Mouse (Mus musculus) fat pad, adult 2 months (tissue): Measurements from ENCODE around the gene Hist1h4d.
"Not testable (repeated sequence)": the region's sequence is repeated elsewhere in the genome, so short reads cannot be mapped to it uniquely, and the experiment has no call there.

Experiments
- DNase-seq: peaks from one replicate; pipeline ENCODE4 v3.0.0-alpha.2; 2011; ENCODE audit warnings: low read depth, low spot score; ENCODE audit errors: extremely low read depth

Gene Hist1h4d

DNA sequence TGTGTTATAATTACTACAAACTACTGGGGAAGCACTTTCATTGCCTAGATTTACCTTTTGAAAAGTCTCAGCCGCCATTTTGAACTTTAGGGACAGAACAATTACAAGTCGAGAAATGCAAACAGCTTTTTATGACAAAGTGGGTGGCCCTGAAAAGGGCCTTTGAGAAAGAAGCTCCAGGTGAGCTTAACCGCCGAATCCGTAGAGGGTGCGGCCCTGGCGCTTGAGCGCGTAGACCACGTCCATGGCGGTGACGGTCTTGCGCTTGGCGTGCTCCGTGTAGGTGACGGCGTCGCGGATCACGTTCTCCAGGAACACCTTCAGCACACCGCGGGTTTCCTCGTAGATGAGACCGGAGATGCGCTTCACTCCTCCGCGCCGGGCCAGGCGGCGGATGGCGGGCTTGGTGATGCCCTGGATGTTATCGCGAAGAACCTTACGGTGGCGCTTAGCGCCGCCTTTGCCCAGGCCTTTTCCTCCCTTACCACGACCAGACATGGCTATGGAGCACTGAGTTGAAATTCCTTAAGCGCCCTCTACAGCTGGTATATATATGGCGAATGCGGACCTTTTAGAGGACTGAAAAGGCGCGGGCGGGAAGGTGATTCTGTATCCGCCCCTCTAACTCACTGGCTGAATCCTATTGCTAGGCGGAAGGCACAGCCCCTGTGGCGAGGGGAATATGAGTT, 30.1 kb upstream of the Hist1h4d start, which contains the start of gene Hist1h4f:
Hist1h4f (minus strand) TSS at position 503 of the 689 bp plus-strand sequence.
- not testable (repeated sequence) for DNase-seq

DNA sequence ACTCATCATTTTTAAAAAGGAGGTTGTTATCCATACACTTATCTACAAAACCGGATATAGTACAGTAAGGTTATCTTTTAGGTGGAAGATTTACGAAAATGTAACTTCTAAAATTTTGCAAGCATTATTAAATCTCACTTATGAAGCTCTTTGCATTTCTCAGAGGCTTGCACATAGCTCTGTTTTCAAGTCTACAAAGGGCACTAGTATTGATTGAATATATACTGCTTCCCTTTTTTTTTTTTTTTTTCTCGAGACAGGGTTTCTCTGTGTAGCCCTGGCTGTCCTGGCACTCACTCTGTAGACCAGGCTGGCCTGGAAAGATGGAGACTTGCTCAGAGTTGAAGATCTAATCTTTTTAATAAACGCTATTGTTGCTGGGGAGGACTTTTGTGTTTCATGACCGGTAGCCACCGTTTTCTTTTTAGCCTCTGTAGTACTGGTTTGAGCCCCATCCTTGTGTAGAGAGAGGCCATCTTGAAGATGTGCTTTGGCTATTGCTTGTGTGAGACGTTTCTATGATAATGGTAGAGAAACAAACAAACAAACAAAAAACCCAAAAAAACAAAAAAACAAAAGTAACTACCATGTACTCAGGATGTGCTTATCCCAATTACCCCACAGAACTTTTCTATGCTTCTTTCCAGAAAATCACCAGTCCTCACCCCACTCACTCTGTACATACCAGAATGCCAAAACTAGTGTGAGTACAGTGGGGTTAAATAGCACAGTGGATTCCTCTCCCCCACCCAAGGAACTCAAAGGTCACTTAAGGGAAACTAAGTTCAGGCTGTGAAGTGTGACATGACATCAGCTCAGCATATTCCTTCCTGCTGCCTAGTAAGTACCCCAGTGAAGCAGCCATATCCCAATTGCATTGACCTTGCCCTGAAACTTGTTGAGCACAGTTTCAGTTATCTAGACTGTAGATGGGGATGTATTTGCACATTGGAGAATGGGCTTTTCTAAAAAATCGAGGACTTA, 29.2 kb upstream of the Hist1h4d start:
- DNase-seq = no peak

DNA sequence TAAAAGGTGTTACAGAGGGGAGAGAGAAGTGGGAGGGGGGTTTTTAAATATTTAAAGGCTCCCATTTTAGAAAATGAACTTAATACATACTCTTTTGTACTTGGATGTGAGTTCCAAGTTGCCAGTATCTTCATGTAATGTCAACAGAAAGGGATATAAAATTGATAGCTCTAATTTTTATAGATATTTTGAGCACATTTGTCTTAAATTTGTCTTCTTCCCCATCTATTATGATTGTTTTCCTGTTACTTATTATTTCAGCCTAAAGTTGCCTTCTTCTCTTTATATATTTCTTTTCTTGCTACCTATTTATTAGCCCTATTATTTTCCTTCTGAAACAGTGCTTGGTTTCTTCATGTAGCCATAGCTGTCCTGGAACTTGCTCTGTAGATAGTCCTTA, 28.4 kb upstream of the Hist1h4d start, which contains the start of gene Hist1h1d:
Hist1h1d (plus strand) TSS at position 301 of the 400 bp plus-strand sequence.
- no peak for DNase-seq

DNA sequence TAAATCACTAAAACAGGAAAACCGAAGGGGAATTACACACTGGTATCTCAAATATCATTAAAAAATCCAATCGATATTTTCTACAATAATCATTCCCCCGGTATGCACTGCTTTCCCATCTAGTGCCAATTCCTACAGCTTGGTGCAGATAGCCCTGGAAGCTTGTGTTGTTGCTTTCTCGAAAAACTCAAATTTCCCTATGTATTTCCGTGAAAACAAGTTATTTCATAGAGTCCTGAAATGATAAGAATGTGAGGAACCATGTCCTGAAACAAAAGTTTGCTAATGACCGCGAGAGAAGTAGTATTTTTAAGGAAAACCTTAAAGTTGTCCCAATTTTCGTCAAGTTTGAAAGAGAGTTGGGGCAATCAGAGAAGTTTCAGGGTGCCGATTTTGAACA, 27.0 kb upstream of the Hist1h4d start:
- no peak for DNase-seq

DNA sequence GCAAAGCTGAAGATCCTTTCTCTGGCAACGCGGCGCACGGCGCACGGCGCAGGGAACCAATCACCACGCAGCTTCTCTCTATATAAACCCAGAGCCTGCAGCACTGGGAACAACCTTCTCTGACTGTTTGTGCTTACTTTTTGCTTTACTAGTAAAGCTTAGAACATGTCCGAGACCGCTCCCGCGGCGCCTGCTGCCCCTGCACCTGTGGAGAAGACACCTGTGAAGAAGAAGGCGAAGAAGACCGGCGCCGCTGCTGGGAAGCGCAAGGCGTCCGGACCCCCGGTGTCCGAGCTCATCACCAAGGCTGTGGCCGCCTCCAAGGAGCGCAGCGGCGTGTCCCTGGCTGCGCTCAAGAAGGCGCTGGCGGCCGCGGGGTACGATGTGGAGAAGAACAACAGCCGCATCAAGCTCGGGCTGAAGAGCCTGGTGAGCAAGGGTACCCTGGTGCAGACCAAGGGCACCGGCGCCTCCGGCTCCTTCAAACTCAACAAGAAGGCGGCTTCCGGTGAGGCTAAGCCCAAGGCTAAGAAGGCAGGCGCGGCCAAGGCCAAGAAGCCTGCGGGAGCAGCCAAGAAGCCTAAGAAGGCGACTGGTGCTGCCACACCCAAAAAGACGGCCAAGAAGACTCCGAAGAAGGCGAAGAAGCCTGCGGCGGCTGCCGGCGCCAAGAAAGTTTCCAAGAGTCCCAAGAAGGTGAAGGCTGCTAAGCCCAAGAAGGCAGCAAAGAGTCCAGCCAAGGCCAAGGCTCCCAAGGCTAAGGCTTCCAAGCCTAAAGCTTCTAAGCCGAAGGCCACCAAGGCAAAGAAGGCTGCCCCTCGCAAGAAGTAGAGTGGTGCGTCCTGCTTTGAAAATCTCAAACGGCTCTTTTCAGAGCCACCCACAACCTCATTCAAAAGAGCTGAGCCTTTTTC, 26.2 kb upstream of the Hist1h4d start:
- no peak for DNase-seq

DNA sequence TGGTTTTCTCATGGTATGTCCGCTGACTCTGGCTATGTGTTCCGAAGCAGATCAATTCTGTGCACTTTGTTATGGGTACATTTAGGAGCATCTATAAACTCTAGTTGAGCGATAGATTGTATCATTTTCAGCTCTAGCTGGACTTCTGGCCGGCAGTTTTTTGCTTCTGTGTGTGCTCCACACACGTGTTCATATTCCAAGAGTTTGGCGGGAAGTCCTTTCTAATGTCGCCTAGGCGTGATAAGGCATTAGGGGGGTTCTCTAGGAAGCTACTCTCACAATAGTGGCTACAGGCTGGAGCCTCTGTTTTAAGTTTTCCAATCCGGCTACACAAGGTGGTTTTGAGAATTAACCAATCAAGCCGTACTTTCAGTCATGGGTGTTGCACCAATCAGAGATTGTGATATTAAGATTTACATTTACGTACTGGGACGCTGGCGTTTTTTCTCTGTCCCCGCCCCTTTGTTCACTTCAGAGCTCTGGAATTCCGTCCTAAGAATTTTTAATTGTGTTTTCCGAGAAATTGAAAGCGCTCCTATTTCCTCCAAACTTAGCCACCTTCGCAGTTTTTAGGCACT, 25.5 kb upstream of the Hist1h4d start:
- peak; percentile 72 for DNase-seq

DNA sequence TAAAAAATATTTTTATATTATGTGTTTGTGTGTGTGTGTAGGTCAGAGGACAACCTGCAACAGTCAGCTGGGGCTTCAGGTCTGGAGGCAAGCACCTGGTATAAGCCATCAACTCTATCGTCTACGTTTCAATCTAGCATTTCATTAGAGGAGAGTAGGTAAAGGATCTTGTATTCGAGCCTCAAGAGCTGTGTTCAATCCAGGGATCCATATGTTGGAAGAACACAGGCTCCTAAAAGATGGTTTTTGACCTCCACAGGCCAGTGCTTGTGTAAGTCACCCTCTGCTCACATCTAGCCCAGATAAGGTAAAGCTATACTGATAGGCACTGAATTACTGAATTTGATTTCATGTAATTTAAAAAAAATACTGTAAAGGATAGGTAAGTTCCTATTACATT, 24.5 kb upstream of the Hist1h4d start:
- DNase-seq = no peak

DNA sequence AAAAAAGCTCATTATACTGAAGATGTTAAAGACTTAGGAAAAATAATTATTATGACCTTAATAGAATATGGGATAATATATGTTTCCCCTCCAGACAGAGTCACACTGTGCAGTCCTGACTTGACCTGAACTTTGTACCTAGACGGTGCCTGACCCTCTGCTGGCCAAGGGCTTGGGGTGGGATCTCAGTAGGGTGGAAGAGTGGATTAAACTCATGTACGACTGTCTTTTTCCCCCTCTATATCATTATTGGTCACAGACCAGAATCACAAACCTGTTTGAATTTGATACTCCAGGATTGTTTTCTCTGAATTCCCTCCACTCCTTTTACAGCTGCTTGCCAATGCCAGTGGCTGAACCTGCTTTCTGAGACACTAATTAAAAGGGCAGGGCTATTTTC, 20.7 kb upstream of the Hist1h4d start:
- not testable (repeated sequence) for DNase-seq

DNA sequence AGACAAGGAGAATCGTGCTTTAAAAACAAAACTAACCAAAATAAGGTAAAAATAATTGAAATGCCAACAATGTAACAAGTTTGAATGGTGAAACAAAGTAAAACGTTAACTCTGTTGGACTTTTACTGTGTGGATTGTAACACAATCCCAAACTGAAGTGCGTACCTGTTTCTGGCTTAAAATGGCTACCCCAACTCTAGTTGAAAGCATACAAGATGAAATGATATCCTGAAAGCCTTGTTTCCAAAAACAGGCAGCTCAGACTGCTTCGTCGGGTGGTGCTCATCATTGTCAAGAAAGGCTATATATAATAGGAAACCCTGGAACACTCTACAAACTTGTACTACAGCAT, 19.9 kb upstream of the Hist1h4d start:
- DNase-seq = not testable (repeated sequence)

DNA sequence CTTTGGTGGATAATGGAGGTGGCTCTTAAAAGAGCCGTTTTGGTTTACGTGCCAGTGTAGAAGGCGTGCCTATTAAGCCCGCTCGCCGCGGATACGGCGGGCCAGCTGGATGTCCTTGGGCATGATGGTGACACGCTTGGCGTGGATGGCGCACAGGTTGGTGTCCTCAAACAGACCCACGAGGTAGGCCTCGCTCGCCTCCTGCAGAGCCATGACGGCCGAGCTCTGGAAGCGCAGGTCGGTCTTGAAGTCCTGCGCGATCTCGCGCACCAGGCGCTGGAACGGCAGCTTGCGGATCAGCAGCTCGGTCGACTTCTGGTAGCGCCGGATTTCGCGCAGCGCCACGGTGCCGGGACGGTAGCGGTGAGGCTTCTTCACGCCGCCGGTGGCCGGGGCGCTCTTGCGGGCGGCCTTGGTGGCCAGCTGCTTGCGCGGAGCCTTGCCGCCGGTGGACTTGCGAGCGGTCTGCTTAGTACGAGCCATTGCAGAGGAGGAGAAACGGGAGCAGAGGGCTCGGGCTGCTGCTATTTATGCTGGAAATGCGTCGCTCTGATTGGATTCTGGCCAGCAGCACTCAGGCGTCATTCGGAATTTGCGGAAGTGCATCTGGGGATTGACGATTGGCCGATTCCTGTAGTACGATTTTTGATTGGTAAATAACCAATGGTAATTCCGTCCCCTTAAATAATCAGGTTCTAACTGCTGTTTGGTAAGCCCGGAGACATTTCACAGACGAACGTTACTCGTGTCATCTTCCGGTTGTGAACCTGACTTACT, 19.3 kb upstream of the Hist1h4d start, which contains the start of gene Hist1h3e:
Hist1h3e (minus strand) TSS at position 487 of the 777 bp plus-strand sequence.
- DNase-seq = peak; percentile 92

DNA sequence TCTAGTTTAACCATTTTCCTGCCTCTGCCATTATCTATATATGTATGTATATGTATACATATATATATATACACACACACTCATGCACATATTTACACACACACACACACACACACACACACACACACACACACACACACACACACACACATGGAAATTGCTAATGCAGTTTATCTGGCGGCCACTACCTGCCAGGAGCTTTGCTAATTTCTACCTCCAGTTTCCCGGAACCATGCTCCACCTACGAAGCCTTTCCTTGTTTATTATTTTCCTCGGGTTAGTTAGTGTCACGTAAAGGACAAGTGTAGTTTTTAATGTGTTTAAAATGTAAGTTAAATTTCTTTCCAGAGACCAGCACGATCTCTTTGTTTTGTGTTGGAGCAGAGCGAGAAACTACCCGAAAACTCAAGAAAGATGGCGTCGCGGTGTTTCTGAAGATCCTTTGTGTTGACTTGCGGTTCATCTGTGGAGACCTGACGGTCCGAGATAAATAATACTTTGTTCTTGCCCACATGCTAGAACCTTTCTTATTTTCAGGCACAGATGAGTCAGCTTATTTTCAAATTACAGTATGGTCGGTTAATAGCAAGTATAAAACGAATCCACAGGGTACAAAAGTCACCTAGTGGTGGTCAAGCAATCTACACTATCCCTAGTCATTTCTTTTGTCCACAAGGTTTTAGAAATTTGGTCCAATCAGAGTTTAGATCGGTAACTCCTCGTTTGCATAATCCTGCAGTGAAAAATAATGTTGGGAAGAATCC, 18.5 kb upstream of the Hist1h4d start:
- no peak for DNase-seq

DNA sequence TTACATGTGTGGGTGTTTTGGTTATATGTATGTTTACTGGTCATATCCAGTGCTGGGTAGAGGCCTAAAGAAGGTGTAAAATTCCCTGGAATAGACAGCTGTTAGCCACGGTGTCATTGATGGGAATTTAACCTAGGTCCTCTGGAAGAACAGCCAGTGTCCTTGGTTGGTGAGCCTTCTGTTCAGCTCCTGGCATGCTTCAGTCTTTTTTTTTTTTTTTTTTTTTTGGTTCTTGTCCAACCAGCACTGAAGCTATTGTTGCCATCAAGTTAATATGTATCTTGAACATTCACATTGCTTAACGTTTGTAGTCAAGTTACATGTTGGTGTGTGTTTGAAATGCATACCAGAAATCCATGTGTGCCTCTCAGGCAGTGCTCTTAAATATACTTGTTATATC, 16.9 kb upstream of the Hist1h4d start:
- no peak for DNase-seq

DNA sequence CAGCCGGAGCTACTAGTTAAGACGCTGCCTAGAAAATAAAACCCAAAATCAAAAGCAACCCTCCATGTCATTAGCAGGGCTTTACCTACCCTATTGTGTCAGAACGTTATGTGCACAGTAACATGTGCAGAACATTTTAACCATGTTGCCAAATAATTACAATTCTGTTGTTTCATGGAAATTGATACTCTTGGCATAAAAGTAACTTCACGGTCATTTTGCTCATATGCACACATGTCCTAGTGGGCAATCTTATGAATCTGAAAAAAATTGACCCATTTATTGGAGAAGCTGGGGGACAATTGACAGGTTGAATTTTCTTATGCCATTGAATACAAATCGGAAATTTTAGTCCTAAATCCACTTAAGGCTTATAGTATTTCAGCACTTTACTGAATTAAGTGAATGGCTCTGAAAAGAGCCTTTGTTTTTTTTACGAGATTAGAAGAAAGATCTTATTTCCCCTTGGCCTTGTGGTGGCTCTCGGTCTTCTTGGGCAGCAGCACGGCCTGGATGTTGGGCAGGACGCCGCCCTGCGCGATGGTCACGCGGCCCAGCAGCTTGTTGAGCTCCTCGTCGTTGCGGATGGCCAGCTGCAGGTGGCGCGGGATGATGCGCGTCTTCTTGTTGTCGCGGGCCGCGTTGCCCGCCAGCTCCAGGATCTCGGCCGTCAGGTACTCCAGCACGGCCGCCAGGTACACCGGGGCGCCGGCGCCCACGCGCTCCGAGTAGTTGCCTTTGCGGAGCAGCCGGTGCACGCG, 11.0 kb upstream of the Hist1h4d start:
- DNase-seq = not testable (repeated sequence)

DNA sequence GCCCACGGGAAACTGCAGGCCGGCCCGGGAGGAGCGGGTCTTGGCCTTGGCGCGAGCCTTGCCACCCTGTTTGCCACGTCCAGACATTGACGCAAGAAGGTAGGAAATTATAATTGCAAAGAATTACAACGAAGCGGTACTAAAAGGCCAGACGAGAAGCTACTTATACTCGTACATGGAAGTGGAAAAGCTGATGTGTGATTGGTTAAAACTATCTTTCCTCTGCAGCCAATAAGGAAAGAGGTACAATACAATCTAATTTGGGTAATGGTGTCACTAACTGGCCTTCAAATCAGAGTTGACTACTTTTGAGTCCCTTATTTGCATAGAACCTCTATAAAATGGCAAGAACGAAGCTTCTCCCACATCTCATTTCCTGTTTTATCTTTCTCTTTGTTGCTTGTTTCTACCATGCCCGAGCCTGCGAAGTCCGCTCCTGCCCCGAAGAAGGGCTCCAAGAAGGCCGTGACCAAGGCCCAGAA, 10.3 kb upstream of the Hist1h4d start, which contains the start of the genes Hist1h2ae and Hist1h2bg:
Hist1h2ae (minus strand) TSS at position 199 of the 482 bp plus-strand sequence.
Hist1h2bg (plus strand) TSS at position 375 of the 482 bp plus-strand sequence.
- DNase-seq = peak; percentile 97

DNA sequence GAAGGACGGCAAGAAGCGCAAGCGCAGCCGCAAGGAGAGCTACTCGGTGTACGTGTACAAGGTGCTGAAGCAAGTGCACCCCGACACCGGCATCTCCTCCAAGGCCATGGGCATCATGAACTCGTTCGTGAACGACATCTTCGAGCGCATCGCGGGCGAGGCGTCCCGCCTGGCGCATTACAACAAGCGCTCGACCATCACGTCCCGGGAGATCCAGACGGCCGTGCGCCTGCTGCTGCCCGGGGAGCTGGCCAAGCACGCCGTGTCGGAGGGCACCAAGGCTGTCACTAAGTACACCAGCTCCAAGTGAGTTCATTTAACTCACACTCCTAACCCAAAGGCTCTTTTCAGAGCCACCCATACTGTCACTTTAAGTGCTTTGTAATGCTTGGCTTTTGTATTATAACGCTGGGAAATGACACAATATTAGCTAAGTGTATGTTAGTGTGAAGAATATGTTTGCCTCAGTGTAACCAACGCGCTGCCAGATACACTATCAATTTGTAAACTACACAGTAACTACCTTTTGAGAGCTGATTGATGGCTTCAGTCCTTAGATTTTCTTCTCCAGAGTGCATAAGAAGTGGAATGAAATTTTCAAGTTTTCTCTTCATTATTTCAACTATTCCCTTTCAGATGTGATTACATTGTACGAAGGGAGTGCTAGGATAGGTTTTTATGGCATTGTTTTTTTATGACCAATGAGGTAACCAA, 9.7 kb upstream of the Hist1h4d start:
- not testable (repeated sequence) for DNase-seq

DNA sequence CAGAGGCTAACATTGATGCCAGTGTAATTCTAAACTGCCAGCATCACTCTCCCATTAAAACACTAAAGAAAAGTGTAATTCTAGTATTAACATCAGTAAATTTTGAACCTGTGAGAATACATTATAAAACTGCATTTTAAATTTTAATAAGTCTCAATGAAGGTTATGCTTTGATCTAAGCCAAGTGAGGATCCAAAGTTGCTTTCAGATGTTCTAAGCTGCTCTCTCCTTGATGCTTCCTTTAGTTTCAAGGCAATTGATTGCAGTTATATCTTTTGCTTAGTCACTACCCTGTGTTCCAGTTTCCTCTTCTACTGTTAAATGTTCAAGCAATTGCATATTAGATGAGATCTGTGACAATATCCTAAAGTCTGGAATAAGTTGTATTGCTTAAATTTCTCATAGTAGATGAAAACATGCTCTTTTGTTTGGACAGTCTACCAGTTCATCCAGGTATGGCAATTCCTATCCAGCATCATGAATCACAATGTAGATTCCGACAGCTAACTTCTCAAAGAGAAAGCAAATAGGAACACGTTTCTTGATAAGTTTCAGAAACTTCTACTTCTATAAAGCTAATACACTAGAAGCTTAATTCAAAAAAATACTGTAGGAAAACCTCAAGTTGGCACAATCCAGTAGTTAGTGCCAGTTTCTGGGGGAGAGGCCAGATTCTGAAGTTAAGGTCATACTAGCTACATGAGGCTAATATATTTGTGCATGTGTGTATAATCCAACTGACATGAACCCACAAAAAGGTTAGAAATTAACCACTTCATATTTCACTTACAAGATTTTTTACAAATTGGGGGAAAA, 9.0 kb upstream of the Hist1h4d start:
- DNase-seq = no peak
